Mouse (Mus musculus): Measurements from ENCODE around the gene Gm17304. TPM values are rescaled to one million over a fixed set of nuclear protein-coding genes. Genes with fewer than 3 reads are reported as not detected.

Gene Gm17304
- polyA plus RNA-seq, 1 experiment from 2014 or later = not detected

DNA sequence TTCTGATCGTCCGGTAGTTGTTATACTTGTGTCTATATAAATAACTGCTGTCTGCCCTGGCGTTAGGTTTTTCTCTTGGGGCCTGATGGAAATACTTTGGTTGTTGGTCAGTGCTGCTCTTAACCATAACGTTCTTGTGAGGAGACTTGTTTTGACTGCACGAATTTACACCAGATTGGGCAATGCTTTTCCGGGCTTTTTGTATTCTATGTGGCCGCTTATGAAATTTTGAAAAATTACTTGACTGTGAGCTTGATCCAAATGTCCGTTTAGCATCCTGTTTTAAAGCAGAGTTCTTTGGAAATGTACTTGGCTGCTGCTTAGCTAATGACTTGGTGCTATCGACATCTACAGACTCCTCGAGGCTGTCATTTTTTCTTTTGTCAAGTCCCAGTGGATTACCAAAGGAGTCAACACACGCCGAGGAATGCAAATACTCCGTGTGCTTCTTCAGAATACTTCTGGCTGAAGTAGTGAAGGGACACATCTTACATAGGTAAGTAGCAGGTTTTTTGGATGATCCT lies 27.6 kb downstream of the Gm17304 start:
- Histone ChIP-seq H3K4me3 (no peak overlapping the region), H3K9me3 (replicated peaks) (no peaks in the 10 kb centered on the region), H3K27me3 (ENCODE audit: low read depth, poor library complexity, severe bottlenecking) (no peaks in the 10 kb centered on the region), H3K4me1 (peaks cover 25% of the 10 kb centered on the region), H3K36me3 (peaks cover 48% of the 10 kb centered on the region), H3K27ac (no peak overlapping the region)
- no peak for DNase-seq (ENCODE audit: low spot score)
- 95% methylated on average over 13 of the region's 13 CpGs for WGBS

DNA sequence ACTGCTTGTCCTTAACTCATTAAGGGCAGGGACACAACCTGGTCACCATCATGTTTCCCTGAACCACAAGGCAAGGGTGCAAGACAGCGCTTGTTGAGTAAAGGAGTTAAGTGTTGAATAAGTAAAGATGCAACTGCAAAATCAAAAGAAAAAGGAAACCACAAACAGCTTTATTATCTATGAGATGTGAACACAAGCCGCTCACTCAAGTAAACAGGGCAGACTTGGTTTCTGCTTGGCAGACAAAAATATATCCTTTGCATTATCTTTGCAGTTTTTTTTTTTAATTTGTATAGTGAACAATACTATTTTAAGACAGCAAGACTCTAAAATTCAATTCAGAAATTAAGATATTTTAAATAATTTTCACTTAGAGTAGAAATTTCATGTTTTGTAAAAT lies 30.7 kb downstream of the Gm17304 start:
- H3K36me3 ChIP-seq = peaks cover 41% of the 10 kb centered on the region
- H3K27ac ChIP-seq = no peak overlapping the region
- H3K27me3 ChIP-seq (ENCODE audit: low read depth, poor library complexity, severe bottlenecking) = no peaks in the 10 kb centered on the region
- WGBS = 89% methylated on average over 2 of the region's 2 CpGs
- no peak overlapping the region for H3K4me3 ChIP-seq
- H3K9me3 ChIP-seq (replicated peaks) = no peaks in the 10 kb centered on the region
- no peak for DNase-seq (ENCODE audit: low spot score)
- H3K4me1 ChIP-seq = 0 out of 2 replicates have a peak, but pooled peaks cover 5% of the 10 kb centered on the region

DNA sequence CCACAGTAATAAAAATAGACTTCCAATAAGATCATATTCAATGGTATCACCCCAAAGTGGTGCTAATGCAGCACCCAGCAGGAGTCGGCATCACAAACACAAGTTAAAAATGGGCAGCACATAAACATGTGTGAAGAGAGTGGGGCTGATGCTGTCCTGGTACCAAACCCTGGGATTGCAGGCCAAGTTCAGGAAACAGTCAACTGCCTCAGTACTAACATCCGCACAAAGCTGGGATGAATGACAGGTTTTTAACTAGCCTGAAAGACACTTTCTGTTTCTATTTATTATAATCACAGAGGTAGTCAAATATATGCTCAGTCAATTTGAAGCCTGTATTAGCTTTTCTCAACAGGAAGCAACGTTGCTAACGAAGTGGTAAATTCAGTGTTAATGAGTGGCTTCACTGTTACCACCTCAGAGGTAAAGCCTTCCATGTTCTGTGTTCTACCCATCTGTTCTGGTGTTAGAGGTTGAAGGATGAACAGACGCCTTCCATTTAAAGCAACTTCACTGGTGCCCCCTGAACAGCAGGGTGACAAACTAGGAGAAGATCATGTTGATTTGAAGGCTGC lies 31.4 kb downstream of the Gm17304 start:
- no peak overlapping the region for H3K27ac ChIP-seq
- peaks cover 34% of the 10 kb centered on the region for H3K36me3 ChIP-seq
- WGBS = 78% methylated on average over 5 of the region's 5 CpGs
- DNase-seq (ENCODE audit: low spot score) = no peak
- no peaks in the 10 kb centered on the region for H3K9me3 ChIP-seq (replicated peaks)
- H3K4me1 ChIP-seq = 0 out of 2 replicates have a peak, but pooled peaks cover 5% of the 10 kb centered on the region
- H3K4me3 ChIP-seq = no peak overlapping the region
- no peaks in the 10 kb centered on the region for H3K27me3 ChIP-seq (ENCODE audit: low read depth, poor library complexity, severe bottlenecking)

DNA sequence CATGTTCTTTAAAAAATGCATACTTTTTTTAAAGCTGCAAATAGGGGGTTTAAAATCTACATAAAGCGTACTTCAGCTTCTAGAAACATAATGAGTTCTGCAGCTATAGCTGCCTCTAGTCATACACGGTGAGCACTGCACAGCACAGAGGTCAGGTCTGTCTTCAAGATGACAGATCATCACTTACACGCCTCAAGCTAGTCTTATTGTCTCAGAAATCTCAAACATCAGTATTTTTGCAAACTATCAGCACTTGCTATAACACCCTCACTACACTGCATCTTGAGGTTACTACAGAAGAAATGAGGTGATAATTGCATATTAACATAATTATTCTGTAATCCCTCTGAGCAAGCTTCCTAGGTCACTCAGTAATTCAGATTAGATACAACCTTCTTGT lies 33.0 kb downstream of the Gm17304 start:
- no peak overlapping the region for H3K27ac ChIP-seq
- 0 out of 2 replicates have a peak, but pooled peaks cover 5% of the 10 kb centered on the region for H3K4me1 ChIP-seq
- H3K27me3 ChIP-seq (ENCODE audit: low read depth, poor library complexity, severe bottlenecking) = no peaks in the 10 kb centered on the region
- DNase-seq (ENCODE audit: low spot score) = no peak
- WGBS = 87% methylated on average over 3 of the region's 3 CpGs
- no peaks in the 10 kb centered on the region for H3K9me3 ChIP-seq (replicated peaks)
- H3K36me3 ChIP-seq = peaks cover 26% of the 10 kb centered on the region
- no peak overlapping the region for H3K4me3 ChIP-seq

DNA sequence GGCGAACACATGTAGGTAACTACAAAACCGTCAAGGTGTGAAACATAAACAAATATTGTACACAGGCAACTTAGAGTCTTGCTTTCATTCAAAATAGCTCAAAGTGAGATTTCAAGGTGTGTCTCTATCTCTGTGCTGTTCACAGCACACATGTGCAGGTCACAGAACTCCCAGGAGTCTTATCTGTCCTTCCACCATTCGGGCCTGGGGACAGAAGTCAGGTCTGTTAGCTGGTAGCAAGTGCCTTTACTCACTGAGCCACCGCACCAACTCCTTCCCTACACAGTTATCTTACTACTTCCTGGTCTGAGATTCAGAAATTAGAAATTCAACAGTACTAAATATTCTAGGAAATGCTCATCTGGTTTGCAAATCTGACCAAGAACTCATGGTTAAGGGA lies 34.5 kb downstream of the Gm17304 start:
- 83% methylated on average over 4 of the region's 4 CpGs for WGBS
- Histone ChIP-seq H3K4me3 (no peak overlapping the region), H3K4me1 (0 out of 2 replicates have a peak, but pooled peaks cover 5% of the 10 kb centered on the region), H3K27ac (no peak overlapping the region), H3K9me3 (replicated peaks) (no peaks in the 10 kb centered on the region), H3K27me3 (ENCODE audit: low read depth, poor library complexity, severe bottlenecking) (no peaks in the 10 kb centered on the region), H3K36me3 (peaks cover 13% of the 10 kb centered on the region)
- DNase-seq (ENCODE audit: low spot score) = no peak

DNA sequence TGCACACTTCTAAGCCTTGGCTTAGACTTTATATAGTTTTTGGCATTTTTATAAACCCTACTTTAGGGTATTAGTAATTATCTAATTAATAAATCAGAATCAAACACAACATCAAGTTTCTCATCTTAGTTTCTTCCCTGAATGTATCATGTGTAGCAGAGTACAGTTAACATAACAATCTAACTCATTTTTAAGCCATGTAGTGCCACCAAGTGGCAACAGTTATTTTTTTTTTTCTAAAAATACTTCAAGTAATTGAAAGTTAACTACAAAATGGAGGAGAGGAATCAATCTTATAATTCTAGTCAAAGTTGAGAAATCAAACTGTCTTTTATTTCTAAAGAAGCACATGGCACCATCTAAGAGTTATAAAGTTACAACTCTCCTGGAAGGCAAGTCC lies 40.5 kb downstream of the Gm17304 start:
- Histone ChIP-seq H3K27ac (no peak overlapping the region), H3K4me1 (no peaks in the 10 kb centered on the region), H3K36me3 (peaks cover 25% of the 10 kb centered on the region), H3K27me3 (ENCODE audit: low read depth, poor library complexity, severe bottlenecking) (no peaks in the 10 kb centered on the region), H3K4me3 (no peak overlapping the region), H3K9me3 (replicated peaks) (no peaks in the 10 kb centered on the region)
- DNase-seq (ENCODE audit: low spot score) = no peak

DNA sequence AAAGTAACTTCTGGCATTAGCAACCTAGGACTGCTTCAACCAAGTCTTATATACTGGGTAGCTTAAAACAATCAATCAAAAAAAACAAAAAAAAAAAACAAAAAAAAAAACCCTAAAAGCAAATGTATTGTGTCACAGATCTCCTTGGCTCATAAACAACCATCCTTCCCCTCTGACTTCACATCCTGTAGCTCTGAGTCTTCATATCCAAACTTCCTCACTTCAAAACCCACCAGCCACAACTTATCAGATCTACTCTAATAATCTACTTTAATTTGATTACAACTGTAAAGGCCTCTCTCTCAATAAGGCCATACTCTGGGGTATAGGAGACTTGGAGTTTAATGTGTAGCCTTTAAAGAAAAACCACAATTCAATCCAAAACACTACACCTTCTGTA lies 41.1 kb downstream of the Gm17304 start:
- H3K27me3 ChIP-seq (ENCODE audit: low read depth, poor library complexity, severe bottlenecking) = no peaks in the 10 kb centered on the region
- H3K4me3 ChIP-seq = no peak overlapping the region
- no peaks in the 10 kb centered on the region for H3K4me1 ChIP-seq
- no peak for DNase-seq (ENCODE audit: low spot score)
- H3K9me3 ChIP-seq (replicated peaks) = no peaks in the 10 kb centered on the region
- peaks cover 29% of the 10 kb centered on the region for H3K36me3 ChIP-seq
- no peak overlapping the region for H3K27ac ChIP-seq

DNA sequence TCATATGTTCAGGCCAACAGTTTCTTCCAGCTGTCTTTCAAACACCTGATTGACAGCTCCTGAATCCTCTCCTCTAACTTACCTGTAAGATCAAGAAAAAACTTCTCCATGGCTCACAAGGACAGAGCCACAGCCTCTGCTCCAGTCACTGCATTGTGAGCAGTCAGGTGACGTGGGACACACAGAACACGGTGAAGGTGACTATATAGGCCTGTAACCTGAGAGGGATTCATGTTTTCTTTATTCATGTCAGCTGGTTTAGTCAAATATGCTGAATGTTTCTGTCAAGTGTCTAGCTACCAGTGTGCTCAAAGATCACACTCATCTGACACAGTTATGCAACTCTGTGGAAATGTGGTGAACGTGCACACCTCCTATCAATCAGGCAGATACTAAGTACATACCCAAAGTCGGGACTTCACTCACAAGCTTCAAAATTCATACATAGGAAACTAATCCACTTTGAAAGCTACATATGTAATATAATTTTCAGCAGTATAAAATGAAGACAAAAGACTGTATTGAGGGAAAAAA lies 43.4 kb downstream of the Gm17304 start:
- 93% methylated on average over 4 of the region's 4 CpGs for WGBS
- H3K4me3 ChIP-seq = no peak overlapping the region
- no peaks in the 10 kb centered on the region for H3K4me1 ChIP-seq
- no peak overlapping the region for H3K27ac ChIP-seq
- H3K27me3 ChIP-seq (ENCODE audit: low read depth, poor library complexity, severe bottlenecking) = no peaks in the 10 kb centered on the region
- no peak for DNase-seq (ENCODE audit: low spot score)
- H3K9me3 ChIP-seq (replicated peaks) = no peaks in the 10 kb centered on the region
- peaks cover 42% of the 10 kb centered on the region for H3K36me3 ChIP-seq

DNA sequence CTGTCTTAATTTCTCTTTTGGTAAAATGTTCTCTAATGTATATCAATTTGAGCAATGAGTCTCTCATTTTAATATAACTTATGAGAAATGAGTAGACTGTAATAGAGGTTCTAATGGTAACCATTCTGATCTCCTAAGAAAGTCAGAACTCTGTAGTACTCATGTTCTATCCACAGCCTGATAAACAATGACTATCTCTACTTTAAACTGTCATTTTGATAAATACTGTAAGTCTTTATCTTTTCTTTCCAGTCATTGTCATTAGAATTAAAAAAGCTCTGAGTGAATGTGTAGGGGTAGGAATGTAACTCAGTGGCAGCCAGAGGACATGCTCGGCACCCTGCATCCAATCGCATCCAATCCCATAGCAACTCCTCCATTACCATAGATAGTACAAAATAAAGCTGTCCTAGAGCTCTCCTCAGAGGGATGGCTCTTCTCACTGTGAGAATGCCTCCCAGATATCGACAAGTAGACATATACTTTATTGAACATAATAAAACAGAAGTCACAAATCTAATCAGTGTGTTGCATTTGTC lies 44.0 kb downstream of the Gm17304 start:
- DNase-seq (ENCODE audit: low spot score) = no peak

More for the DNA sequence above, 44.0 kb downstream of the Gm17304 start:
- no peak overlapping the region for H3K4me3 ChIP-seq
- H3K4me1 ChIP-seq = no peaks in the 10 kb centered on the region
- H3K27me3 ChIP-seq (ENCODE audit: low read depth, poor library complexity, severe bottlenecking) = no peaks in the 10 kb centered on the region
- no peak overlapping the region for H3K27ac ChIP-seq
- H3K36me3 ChIP-seq = peaks cover 47% of the 10 kb centered on the region
- H3K9me3 ChIP-seq (replicated peaks) = no peaks in the 10 kb centered on the region
- whole genome bisulfite sequencing = 93% methylated on average over 3 of the region's 3 CpGs

Other genes with a start within 250 kb of the Gm17304 start
- not detected in 2 replicates for gene Barhl2, start 150.9 kb upstream of the Gm17304 start, polyA plus RNA-seq (2016; fragmentation: Nextera tagmentation; extraction: Ambion mirVana)
- gene Zfp644, start 88.2 kb downstream of the Gm17304 start, polyA plus RNA-seq (2016; fragmentation: Nextera tagmentation; extraction: Ambion mirVana) = 52.6 and 62.5 TPM in 2 replicates

All from limb, embryonic 10.5 days (tissue).